Mouse (Mus musculus): ENCODE results near the gene Pqlc2. TPM values are rescaled to one million over a fixed set of nuclear protein-coding genes. Genes with fewer than 3 reads are reported as not detected.

Pqlc2 gene
- polyA plus RNA-seq, 1 experiment from 2014 or later, result 32.8 TPM

DNA sequence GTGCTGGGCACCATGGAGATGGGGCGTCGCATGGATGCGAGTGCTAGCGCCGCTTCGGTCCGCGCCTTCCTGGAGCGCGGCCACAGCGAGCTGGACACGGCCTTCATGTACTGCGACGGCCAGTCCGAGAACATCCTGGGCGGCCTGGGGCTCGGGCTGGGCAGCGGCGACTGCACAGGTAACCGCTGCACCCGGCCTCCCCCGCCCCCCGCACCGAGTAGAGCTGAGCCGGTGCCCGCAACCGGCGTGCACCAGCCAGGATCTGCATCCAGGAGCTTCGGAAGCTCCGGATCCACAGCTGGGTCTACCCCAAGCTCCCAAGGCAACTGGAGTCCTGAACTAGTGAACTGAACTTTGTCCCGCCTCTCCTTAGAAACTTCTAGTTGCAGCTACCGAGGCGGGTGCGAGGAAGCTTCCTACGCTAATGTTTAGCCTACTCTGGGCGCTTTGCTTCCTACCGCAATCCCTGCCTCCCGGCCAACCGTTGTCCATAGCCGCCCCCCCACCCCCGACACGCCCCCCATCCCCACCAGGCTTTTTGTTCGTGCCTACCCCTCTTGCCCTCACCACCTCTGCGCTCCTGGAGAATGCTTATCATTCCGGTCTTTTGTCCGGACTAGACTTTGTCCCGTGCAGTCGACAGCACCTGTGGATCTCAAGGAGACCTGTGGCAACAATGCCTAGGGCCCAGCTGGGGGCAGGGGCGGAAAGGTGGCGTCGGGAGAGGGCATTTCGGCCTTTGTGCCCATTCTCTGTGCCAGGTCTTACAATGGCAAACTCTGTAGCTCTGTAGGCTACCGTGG is 592 bp upstream of the Pqlc2 start:
- H3K4me2 ChIP-seq (ENCODE audit: low read depth, low read length), result peak overlapping the region; percentile 84
- peak overlapping the region; percentile 98 for H3K9ac ChIP-seq (ENCODE audit: low read depth, low read length)
- peak overlapping the region; percentile 97 for H3K27ac ChIP-seq (ENCODE audit: low read length)
- peak overlapping the region; percentile 89 for H3K4me3 ChIP-seq (ENCODE audit: low read length)
- peak; percentile 74 for ATAC-seq
- H3K9me3 ChIP-seq (ENCODE audit: control insufficient read depth, low read length), result no peaks in the 10 kb centered on the region
- under 1% methylated on average over 53 of the region's 53 CpGs for WGBS
- no peaks in the 10 kb centered on the region; the same call in 1 of the 2 replicates for H3K4me1 ChIP-seq (ENCODE audit: control insufficient read depth, insufficient read depth, low read length)
- H3K27me3 ChIP-seq (replicated peaks; ENCODE audit: control insufficient read depth, insufficient read depth, low read length), result no peaks in the 10 kb centered on the region
- peaks cover 2% of the 10 kb centered on the region; the same call in 1 of the 2 replicates for H3K36me3 ChIP-seq (ENCODE audit: control insufficient read depth, insufficient read depth, low read length)

GRCm38 (mm10) chr4:139309651-139310050 is 857 bp downstream of the Pqlc2 start:
- ATAC-seq, result no peak
- Histone ChIP-seq H3K4me3 (ENCODE audit: low read length) (peak overlapping the region; percentile 89), H3K27ac (ENCODE audit: low read length) (no peak overlapping the region), H3K27me3 (replicated peaks; ENCODE audit: control insufficient read depth, insufficient read depth, low read length) (no peaks in the 10 kb centered on the region), H3K4me2 (ENCODE audit: low read depth, low read length) (peak overlapping the region; percentile 84), H3K9ac (ENCODE audit: low read depth, low read length) (peak overlapping the region; percentile 98), H3K9me3 (ENCODE audit: control insufficient read depth, low read length) (no peaks in the 10 kb centered on the region), H3K4me1 (ENCODE audit: control insufficient read depth, insufficient read depth, low read length) (no peaks in the 10 kb centered on the region; the same call in 1 of the 2 replicates), H3K36me3 (ENCODE audit: control insufficient read depth, insufficient read depth, low read length) (no peaks in the 10 kb centered on the region; the same call in 1 of the 2 replicates)
- 22% methylated on average over 6 of the region's 6 CpGs for WGBS

- no peak overlapping the region for H3K27ac ChIP-seq (ENCODE audit: low read length)
- no peak overlapping the region for H3K9ac ChIP-seq (ENCODE audit: low read depth, low read length)
- no peak overlapping the region for H3K4me2 ChIP-seq (ENCODE audit: low read depth, low read length)
- 83% methylated on average over 5 of the region's 5 CpGs for WGBS
- ATAC-seq, result no peak
- H3K4me3 ChIP-seq (ENCODE audit: low read length), result no peak overlapping the region
- H3K9me3 ChIP-seq (ENCODE audit: control insufficient read depth, low read length), result no peaks in the 10 kb centered on the region
- H3K27me3 ChIP-seq (replicated peaks; ENCODE audit: control insufficient read depth, insufficient read depth, low read length), result no peaks in the 10 kb centered on the region
- no peaks in the 10 kb centered on the region; the same call in 1 of the 2 replicates for H3K4me1 ChIP-seq (ENCODE audit: control insufficient read depth, insufficient read depth, low read length)
- H3K36me3 ChIP-seq (ENCODE audit: control insufficient read depth, insufficient read depth, low read length), result no peaks in the 10 kb centered on the region
Measured at GRCm38 (mm10) chr4:139307916-139308315, 2.6 kb downstream of the Pqlc2 start.

DNA sequence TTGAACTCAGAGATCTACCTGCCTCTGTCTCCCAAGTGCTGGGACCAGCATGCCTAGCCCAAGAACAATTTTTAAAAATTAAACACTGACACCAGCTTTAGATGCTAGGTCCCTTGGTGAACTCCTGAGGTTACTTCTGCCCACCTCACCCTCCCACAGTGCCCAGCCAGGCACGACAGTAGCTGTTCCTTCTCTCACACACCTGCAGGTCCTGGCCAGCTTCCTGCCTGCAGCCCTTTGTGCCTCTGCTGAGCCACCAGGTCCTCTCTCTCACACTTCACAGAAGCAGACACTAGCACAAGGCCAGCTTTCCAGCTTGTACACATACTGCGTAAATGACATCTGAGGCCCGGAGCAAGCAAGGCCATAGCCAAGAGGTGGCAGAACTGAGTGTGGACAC is 5.0 kb downstream of the Pqlc2 start:
- Histone ChIP-seq H3K4me1 (ENCODE audit: control insufficient read depth, insufficient read depth, low read length) (no peaks in the 10 kb centered on the region), H3K36me3 (ENCODE audit: control insufficient read depth, insufficient read depth, low read length) (no peaks in the 10 kb centered on the region), H3K27me3 (replicated peaks; ENCODE audit: control insufficient read depth, insufficient read depth, low read length) (no peaks in the 10 kb centered on the region), H3K27ac (ENCODE audit: low read length) (no peak overlapping the region), H3K4me3 (ENCODE audit: low read length) (no peak overlapping the region), H3K9me3 (ENCODE audit: control insufficient read depth, low read length) (no peaks in the 10 kb centered on the region), H3K4me2 (ENCODE audit: low read depth, low read length) (no peak overlapping the region), H3K9ac (ENCODE audit: low read depth, low read length) (no peak overlapping the region)
- no peak for ATAC-seq
- 82% methylated on average over 3 of the region's 3 CpGs for WGBS

- no peak for ATAC-seq
- Histone ChIP-seq H3K4me2 (ENCODE audit: low read depth, low read length) (no peak overlapping the region), H3K36me3 (ENCODE audit: control insufficient read depth, insufficient read depth, low read length) (no peaks in the 10 kb centered on the region), H3K4me1 (ENCODE audit: control insufficient read depth, insufficient read depth, low read length) (no peaks in the 10 kb centered on the region), H3K27me3 (replicated peaks; ENCODE audit: control insufficient read depth, insufficient read depth, low read length) (no peaks in the 10 kb centered on the region), H3K9ac (ENCODE audit: low read depth, low read length) (no peak overlapping the region), H3K27ac (ENCODE audit: low read length) (no peak overlapping the region), H3K4me3 (ENCODE audit: low read length) (no peak overlapping the region), H3K9me3 (ENCODE audit: control insufficient read depth, low read length) (no peaks in the 10 kb centered on the region)
- WGBS, result 57% methylated on average over 5 of the region's 5 CpGs
Measured at GRCm38 (mm10) chr4:139302241-139302640, 8.3 kb downstream of the Pqlc2 start.

GRCm38 (mm10) chr4:139301780-139302179 is 8.7 kb downstream of the Pqlc2 start:
- no peaks in the 10 kb centered on the region for H3K9me3 ChIP-seq (ENCODE audit: control insufficient read depth, low read length)
- no peak overlapping the region for H3K4me3 ChIP-seq (ENCODE audit: low read length)
- H3K27ac ChIP-seq (ENCODE audit: low read length), result no peak overlapping the region
- no peak overlapping the region for H3K4me2 ChIP-seq (ENCODE audit: low read depth, low read length)
- ATAC-seq, result no peak
- H3K36me3 ChIP-seq (ENCODE audit: control insufficient read depth, insufficient read depth, low read length), result no peaks in the 10 kb centered on the region
- WGBS, result 90% methylated on average over 8 of the region's 8 CpGs
- no peaks in the 10 kb centered on the region for H3K27me3 ChIP-seq (replicated peaks; ENCODE audit: control insufficient read depth, insufficient read depth, low read length)
- H3K9ac ChIP-seq (ENCODE audit: low read depth, low read length), result no peak overlapping the region
- H3K4me1 ChIP-seq (ENCODE audit: control insufficient read depth, insufficient read depth, low read length), result no peaks in the 10 kb centered on the region

GRCm38 (mm10) chr4:139298671-139299366 is 11.7 kb downstream of the Pqlc2 start:
- H3K9me3 ChIP-seq (ENCODE audit: control insufficient read depth, low read length), result no peaks in the 10 kb centered on the region
- no peak overlapping the region for H3K27ac ChIP-seq (ENCODE audit: low read length)
- H3K4me2 ChIP-seq (ENCODE audit: low read depth, low read length), result no peak overlapping the region
- H3K4me1 ChIP-seq (ENCODE audit: control insufficient read depth, insufficient read depth, low read length), result no peaks in the 10 kb centered on the region
- no peaks in the 10 kb centered on the region for H3K27me3 ChIP-seq (replicated peaks; ENCODE audit: control insufficient read depth, insufficient read depth, low read length)
- WGBS, result 77% methylated on average over 12 of the region's 12 CpGs
- no peak overlapping the region for H3K9ac ChIP-seq (ENCODE audit: low read depth, low read length)
- no peak overlapping the region for H3K4me3 ChIP-seq (ENCODE audit: low read length)
- no peaks in the 10 kb centered on the region for H3K36me3 ChIP-seq (ENCODE audit: control insufficient read depth, insufficient read depth, low read length)
- no peak for ATAC-seq

DNA sequence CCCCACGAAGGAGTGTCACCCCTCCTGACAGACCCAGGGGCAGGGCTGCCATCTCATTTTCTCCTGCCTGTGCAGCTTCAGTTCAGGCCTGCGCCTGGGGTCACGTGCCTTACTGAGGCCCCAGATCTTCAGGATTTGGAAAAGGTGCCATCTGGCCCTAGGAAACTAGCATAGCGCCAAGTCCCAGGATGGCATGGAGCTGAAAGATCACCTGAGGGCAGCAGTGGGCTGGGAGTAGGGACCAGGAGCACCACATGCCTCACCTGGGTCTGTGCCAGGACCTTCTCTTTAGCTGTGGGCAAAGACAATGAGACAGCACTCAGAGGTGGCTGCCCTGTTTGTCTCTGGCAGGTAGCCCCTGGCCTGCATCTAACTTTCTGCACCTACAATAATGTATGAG is 12.9 kb downstream of the Pqlc2 start:
- H3K4me3 ChIP-seq (ENCODE audit: low read length), result no peak overlapping the region
- H3K36me3 ChIP-seq (ENCODE audit: control insufficient read depth, insufficient read depth, low read length), result no peaks in the 10 kb centered on the region
- no peak overlapping the region for H3K4me2 ChIP-seq (ENCODE audit: low read depth, low read length)
- WGBS, result 83% methylated on average over 4 of the region's 4 CpGs
- H3K27me3 ChIP-seq (replicated peaks; ENCODE audit: control insufficient read depth, insufficient read depth, low read length), result no peaks in the 10 kb centered on the region
- H3K27ac ChIP-seq (ENCODE audit: low read length), result no peak overlapping the region
- H3K9ac ChIP-seq (ENCODE audit: low read depth, low read length), result no peak overlapping the region
- no peaks in the 10 kb centered on the region for H3K4me1 ChIP-seq (ENCODE audit: control insufficient read depth, insufficient read depth, low read length)
- ATAC-seq, result no peak
- no peaks in the 10 kb centered on the region for H3K9me3 ChIP-seq (ENCODE audit: control insufficient read depth, low read length)

GRCm38 (mm10) chr4:139292038-139292437 is 18.5 kb downstream of the Pqlc2 start:
- Histone ChIP-seq H3K9me3 (ENCODE audit: control insufficient read depth, low read length) (no peaks in the 10 kb centered on the region), H3K36me3 (ENCODE audit: control insufficient read depth, insufficient read depth, low read length) (peaks cover 11% of the 10 kb centered on the region), H3K4me1 (ENCODE audit: control insufficient read depth, insufficient read depth, low read length) (no peaks in the 10 kb centered on the region), H3K27me3 (replicated peaks; ENCODE audit: control insufficient read depth, insufficient read depth, low read length) (no peaks in the 10 kb centered on the region), H3K9ac (ENCODE audit: low read depth, low read length) (no peak overlapping the region), H3K4me2 (ENCODE audit: low read depth, low read length) (no peak overlapping the region), H3K4me3 (ENCODE audit: low read length) (no peak overlapping the region), H3K27ac (ENCODE audit: low read length) (no peak overlapping the region)
- no peak for ATAC-seq
- 94% methylated on average over 5 of the region's 5 CpGs for WGBS

All from intestine, embryonic 16.5 days (tissue).